Mouse (Mus musculus): ENCODE measurements around the gene Foxp1.

Foxp1 gene

DNA sequence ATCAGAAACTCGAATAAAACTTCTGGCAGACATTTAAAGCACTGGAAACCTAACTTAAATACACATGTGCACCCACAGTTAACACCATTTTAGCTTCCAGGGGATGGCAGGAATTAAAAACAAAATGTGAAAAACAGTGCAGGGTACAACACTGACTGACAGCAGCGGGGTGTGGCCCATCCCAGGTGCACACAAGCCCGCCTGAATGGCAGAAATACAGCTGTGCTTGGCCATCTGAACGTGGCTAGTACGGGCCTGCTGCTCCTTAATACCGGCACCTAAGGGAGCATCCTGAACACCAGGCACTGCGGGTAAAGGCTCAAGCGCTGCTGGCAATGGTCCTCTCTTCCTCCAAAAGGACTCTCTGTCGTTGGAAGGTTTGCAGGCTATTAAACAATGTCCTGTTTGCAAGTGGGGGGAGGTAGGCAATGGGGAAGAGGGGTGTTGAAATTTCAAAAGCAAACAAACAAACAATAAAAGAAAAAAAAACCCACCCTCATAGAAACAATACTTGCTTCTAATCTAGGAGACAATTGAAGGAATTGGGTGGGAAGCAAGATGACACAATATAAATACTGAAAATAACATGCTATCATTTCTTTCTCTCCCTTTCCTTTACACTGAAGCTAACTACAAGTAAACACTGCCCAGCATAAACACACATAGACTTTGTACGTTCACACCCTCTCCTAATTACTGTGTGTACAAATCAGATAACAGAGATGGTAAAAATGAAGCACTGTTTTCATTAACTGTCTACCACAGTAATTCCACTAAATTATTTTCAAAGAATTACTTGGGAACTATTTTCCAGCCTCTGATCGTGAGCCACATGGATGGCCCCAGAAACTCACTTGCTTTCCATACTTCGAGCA lies 501.7 kb downstream of the Foxp1 start:
- no peak for ATAC-seq (ENCODE audit: insufficient number of reproducible peaks, low FRiP score, low TSS enrichment)

DNA sequence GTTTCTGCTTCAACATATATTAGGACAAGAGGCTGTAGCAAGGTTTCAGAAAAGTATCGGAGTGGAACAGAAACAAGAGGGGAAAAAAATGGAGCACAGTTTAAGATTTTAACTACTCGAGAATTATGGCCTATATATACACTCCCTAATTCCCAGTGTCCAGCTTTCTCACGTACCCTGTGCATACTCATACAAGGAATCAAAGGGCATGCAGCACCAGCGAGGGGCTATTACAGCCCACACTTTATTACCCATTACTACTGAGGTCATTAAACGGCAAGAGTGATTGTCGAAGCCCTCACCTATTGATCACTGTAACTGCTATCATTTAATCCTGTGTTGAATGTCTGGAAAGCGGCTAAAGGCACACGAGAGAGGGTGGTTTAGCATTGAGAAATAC lies 502.8 kb downstream of the Foxp1 start:
- ATAC-seq (ENCODE audit: insufficient number of reproducible peaks, low FRiP score, low TSS enrichment) = no peak

DNA sequence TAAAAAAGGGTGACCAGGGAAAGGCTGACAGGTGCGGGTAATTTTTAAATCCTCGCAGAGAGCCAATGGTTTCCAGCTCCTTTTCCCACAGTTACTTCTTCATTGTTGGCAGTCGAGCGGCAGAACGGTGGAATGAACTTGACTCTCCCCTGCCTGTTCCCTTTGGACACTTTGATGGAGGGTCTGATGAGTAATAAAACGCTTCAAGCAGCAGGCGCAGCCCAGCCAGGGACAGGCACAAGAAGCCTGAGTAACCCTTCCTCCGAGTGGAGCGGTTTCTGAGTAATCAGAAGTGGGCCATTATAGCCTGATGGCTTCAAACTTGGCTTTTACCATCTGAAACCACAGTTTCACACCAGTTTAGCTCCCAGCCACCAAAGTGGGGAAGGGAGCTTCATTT lies 503.3 kb downstream of the Foxp1 start:
- ATAC-seq (ENCODE audit: insufficient number of reproducible peaks, low FRiP score, low TSS enrichment) = no peak

DNA sequence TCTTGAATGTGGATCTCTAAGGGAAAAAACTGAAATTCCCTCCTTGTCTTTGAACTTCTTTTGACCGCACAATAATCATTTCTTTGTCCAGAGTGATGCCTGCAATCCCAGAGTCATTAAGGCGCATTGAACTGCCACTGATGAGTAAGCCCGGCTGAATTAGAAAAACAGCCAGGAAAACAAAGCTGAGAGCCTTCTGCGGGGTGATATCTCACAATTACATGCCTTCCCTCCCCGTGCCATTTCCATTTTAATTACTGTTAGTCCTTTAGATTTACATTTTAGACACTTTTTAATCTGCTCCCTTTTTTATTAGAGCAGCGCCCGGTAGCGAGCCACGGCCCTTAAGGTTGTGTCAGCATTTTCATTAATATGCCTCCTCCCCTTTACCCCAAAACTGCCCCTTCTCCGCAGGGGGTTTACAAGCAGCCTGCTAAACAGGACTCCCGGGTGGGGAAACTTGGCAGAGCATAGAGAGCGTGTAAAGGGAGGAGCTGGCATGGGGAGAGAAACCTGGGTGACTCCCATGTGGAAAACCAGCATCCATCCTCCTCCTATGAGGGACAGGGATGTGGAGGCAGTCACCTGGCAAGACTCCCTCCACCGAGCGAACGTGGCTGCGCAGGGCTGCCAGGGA lies 508.5 kb downstream of the Foxp1 start:
- ATAC-seq (ENCODE audit: insufficient number of reproducible peaks, low FRiP score, low TSS enrichment) = 0 out of 2 replicates have a peak, but pooled peaks have one; percentile 33

DNA sequence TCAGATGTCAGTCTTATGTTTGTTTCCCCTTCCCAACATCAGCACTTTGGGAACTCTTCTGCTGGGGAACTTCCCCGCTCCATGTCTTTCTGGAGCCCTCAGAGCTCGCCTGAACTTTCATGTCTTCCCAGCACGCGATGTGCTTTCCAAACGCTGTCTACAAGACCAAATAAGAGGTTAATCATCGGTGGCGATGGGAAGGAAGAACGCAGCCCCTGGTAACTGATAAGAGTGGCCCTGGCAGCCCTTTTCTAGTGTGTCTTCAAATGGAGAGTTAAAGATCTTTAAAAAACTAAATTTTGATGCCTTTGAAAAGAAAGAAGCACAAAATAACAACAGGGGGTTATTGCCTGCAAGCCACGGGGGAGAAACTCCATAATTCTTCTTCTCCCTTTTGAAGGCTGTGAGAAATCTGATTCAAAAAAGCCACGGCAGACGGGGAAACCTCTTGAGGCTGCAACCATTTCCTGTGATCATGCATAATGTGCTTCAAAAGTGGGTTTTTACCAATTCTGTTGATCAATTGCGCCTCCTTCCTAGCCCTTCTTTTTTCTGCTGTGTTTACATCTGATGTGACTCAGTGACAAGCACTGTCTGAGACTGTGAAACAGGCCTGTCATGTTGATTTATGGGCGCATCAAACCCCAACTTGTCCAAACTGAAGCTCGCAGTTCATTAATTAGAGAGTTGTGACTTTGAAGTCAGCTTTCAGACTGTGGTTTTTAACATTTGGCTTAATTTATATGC lies 509.2 kb downstream of the Foxp1 start:
- no peak for ATAC-seq (ENCODE audit: insufficient number of reproducible peaks, low FRiP score, low TSS enrichment)

DNA sequence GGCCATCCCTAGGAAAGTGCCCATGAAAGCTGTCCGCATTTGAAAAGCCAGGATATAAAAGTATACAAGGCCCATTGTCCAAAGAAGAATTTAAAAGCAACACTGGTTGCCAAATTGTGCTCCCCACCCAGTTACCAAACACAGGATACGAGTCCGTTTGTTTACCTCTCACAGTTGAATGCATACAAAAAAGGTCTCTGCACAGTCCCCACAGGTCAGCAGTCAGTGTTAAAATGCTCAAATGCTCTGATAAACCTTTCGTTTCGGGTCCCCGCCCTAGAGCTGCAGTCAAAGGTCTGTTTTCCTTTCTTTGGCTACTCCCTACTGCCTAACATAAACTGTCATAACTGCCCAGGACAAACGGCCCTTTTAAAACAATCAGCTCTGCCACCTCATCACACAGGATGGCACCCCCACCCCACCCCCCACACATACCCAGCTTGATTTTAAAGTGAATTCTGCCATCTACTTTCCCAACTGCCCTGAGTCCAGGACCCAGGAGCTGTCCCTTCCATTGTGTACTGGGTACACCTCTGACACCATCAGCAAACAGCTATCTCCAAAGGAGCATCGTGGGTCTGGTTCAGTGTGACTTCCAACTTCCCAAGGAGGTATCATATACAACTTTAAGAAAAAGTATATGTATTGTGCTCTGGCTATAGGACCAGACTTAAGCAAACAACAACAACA lies 510.5 kb downstream of the Foxp1 start:
- no peak for ATAC-seq (ENCODE audit: insufficient number of reproducible peaks, low FRiP score, low TSS enrichment)

DNA sequence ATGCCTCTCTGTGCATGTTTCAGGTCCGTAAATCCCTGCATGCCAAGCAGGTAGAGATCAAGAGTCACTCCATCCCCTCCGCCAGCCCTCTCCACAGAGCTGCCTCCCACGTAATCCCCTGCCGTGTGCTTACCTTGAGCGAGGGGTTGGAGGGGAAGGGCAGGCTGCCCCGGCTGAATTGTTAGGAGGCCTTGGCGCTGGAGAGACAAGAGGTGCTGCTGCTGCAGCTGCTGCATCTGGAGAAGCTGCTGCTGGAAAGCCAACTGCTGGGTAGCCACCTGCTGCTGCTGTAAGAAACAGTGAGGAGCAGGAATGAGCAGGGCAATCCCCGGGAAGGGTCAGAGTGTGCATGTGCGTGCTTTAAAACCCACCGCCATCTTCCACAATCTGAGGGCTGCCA lies 512.8 kb downstream of the Foxp1 start:
- ATAC-seq (ENCODE audit: insufficient number of reproducible peaks, low FRiP score, low TSS enrichment) = no peak

DNA sequence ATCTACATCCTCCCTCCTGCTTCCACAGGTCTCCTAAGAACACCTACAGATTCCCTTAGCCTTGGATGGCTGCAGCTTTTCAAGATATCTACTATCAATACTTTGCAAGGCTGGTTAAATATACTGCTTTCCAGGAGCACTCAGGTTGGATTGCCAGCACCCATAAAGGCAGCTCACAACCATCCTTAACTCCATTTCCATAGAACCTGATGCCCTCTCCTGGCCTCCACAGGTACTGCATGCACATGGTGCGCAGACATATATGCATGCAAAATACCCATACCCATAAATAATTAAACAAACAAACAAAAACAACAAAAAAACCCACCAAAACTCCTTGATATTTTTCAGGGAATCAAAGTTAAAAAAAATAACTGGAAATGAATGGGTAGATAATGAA lies 514.0 kb downstream of the Foxp1 start:
- ATAC-seq (ENCODE audit: insufficient number of reproducible peaks, low FRiP score, low TSS enrichment) = no peak

DNA sequence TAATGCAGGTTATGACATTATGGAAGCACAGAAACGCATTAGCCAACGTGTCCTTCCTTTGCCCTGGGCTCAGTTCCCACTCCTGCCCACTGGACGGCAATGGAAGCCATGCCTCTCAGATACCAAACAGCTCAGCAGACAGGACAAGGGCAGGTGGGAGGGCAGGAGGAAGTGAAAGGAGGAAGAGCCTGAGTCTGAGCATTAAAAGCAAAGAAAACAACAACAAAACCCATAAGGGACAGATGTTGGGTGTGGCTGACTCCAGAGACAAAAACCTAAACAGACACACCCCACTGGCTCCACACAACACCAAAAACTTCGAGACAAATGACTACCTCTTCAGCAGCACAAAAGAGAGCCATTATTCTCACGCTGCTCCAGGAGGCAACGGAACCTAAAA lies 515.0 kb downstream of the Foxp1 start:
- ATAC-seq (ENCODE audit: insufficient number of reproducible peaks, low FRiP score, low TSS enrichment) = no peak

DNA sequence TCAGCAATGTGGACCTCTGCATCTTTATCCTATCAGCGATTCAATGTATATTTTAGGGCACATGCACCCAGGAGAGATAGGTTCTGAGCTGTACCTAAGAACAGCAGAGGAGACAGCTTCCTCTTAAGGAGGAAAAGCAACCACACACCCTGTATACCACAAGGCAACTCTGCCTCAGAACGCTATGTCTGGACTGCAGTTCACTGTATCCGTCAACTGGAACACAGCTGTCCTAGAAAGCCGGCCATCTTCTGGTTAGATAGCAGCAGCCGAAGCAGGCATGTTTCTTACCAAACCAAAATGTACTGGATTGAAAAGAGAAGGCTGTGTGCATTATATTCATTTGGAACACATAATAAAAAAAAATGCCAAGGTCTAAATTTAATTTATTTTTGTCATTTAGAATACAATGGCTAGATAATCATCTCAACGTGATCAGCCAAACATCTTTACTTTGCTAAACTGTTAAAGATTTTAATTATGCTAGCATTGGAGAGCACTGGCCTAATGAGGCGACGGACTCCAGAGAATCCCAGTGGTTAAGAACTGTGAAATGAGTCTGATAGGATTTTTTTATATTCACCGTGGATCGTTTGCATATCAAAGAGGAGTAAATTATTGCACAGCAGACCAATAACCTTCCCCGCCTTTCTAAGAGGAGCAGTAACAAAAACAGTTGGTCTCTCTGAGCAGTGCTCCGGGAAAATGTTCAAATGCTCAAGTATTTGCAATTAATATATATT lies 518.1 kb downstream of the Foxp1 start:
- ATAC-seq (ENCODE audit: insufficient number of reproducible peaks, low FRiP score, low TSS enrichment) = no peak

DNA sequence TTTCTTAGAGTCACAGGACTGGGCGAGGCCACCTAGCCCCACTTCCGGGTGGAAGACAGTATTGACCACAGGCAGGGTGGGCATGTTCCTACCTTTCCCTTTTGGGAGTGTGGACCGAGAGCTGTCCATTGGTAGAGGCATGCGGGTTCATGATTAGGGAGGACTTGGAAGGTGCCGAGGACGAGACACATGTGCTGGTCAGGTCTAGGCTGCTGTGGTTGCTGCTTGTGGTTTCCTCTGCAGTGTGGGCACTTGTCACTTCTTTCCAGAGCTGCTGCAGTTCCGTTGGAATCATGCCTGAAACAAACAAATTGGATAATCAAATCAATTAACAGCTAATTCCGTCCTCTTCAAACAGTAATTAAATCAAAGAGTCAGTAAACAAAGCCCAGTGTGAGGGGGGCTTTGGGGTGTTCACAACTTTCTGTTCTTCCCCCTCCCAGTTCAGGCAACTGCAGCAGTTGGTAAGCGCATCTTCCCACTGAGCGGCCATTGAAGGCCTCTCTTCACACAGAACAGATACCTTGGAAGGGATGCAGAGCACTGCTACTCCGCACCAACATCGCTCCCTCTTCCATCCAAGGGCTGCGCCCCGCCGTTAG lies 519.3 kb downstream of the Foxp1 start:
- 0 out of 2 replicates have a peak, but pooled peaks have one; percentile 34 for ATAC-seq (ENCODE audit: insufficient number of reproducible peaks, low FRiP score, low TSS enrichment)

DNA sequence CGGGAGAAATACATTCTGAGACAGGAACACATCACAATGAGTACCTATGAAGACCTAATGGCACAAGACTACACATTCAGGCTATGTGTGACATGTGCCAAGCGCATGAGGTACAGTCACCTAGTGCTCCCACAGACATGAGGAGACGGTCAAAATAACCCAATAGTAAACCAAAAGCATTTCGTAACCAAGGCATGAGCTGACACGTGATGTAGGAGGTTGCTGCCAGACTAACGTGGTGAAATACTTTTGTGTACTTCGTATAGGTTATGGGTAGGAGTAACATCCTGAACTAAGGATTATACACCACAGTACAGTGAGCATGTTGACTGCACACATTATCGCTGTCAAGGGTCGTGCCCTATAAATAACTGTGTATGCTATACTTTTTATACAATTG lies 520.9 kb downstream of the Foxp1 start:
- ATAC-seq (ENCODE audit: insufficient number of reproducible peaks, low FRiP score, low TSS enrichment) = no peak

DNA sequence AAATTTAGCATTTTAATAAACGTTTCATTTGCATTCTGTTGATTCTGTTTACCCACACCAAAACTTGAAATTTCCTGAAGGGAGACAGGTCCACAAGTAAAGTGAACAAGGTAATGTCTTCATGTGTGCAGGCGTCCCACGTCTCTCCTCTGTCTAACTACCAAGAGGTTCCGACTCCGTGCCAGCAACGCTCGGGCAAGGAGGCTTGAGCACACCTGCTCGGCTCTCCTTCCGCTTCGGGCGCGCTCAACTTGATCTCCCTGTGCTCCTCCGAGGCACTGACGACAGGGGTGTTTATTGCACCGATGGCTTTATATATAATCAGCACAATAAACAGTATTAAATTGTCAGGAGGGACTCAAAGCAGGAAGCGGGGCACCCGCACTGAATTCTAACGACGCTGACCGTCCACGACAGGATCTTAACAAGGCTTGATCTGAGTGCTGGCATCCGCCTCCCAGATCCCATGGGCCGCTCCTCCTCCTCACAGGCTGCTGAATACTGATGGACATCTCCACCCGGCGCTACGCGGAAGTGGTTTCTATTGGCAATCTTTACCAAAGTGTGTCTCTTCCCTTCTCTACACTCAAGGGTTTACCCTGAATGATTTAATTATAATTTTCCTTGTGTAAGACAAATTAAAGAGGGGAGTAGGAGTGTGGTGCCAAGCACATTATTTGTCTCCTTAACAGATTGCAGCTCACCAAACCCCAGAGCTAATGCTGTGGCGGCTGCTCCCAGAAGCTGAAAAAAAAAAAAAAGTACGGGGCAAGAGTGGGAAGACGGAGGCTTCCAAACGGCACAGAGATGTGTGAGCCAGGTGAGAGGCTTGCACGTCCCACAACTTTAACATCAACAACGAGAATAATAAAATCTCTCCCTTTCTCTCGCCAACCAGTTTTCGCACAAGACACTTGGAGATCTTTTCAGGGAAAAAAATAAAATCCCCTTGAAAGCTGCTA lies 523.3 kb downstream of the Foxp1 start:
- ATAC-seq (ENCODE audit: insufficient number of reproducible peaks, low FRiP score, low TSS enrichment) = peak; percentile 51

DNA sequence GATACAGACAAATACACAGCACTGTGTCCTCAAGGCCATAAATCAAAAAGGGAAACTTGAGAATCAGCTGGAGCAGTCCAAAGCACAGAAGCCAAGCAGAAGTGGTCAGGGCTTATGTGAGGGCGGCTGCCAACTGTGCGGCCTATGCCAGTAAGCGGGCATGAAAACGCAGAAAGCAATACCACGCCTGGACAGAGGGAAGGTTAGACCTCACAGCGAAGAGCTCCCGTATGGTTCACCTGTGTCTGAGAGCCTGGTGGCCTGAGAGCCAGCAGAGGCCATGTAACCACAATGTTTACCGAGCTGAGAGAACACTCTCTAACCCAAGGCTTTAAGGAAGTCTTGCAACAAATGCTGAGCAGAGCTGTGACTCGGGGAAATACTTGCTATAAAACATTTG lies 524.8 kb downstream of the Foxp1 start:
- no peak for ATAC-seq (ENCODE audit: insufficient number of reproducible peaks, low FRiP score, low TSS enrichment)

DNA sequence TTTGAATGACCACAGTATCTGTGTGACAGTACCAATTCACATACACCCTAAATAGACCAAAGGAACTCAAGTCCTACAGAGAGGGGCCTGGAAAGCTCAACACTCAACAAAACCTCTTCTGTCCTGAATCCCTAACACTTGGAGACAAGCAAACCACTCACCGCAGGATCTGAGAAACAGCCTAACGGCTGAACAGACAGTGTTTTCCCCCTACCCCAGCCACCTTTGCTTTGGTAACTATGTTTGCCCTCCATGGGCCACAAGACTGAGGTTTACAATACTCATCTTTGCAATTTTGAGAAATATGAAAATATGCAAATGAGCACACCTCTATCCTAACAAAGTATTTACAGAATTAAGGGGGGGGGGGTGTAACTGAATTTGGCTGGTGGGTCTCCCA lies 525.7 kb downstream of the Foxp1 start:
- ATAC-seq (ENCODE audit: insufficient number of reproducible peaks, low FRiP score, low TSS enrichment) = no peak

DNA sequence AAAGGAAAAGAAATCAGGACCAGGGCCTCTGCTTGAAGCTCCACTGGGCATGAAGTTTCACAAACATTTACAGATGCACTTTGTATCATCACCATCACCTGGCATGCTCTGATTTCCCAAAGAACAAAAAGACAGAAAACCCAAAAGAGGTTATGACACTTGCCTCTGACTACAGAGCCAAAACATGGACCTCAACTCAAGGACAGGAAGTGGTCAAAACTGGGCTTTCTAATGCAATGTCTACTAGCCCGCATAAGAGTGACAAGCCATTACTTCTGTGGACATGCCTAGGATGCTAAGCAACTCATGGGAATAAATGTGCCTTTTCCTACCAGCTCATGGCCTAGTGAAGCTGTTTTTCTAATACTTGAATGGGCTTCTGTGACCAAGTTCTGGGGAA lies 526.2 kb downstream of the Foxp1 start:
- no peak for ATAC-seq (ENCODE audit: insufficient number of reproducible peaks, low FRiP score, low TSS enrichment)

DNA sequence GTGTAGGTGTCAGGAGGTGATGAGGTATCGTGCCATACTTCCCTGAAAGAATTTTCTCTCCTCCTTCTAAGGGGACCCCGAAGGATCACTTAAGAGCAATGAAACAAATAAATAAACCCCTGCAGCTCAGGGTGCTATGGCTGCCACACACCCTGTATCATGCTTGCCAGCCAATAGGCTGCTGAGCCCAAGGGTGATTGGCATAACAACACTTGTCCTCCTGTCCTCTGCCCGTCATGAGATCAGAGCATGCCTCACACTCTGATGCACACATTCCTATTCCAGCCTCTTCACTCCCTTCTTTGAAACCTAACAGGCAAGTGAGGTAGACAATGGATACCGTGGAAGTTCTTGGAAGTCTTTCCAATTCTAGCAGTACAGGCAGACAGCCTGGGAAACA lies 526.8 kb downstream of the Foxp1 start:
- no peak for ATAC-seq (ENCODE audit: insufficient number of reproducible peaks, low FRiP score, low TSS enrichment)

DNA sequence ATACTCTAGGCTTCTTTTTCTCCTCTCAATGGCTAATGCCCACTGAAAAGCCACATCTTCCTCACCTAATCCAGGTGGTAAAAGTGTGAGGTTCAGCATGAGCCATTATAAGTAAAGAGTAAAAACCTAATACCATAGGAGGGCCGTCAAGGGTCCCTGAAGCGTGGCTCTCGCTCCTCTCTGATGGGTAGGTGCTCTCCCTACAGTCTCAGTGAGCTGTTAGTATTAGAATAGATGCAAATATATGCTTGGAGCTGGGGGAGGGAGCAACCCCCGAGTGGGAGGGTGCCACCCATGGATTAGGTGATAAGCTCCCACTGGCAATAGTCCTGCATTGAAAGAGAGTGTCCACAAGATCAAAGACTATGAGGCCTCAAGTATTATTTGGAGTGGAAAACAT lies 527.6 kb downstream of the Foxp1 start:
- no peak for ATAC-seq (ENCODE audit: insufficient number of reproducible peaks, low FRiP score, low TSS enrichment)

All from cerebellum, adult (tissue).